Mouse (Mus musculus): ENCODE measurements around the gene Ncln.

DNA sequence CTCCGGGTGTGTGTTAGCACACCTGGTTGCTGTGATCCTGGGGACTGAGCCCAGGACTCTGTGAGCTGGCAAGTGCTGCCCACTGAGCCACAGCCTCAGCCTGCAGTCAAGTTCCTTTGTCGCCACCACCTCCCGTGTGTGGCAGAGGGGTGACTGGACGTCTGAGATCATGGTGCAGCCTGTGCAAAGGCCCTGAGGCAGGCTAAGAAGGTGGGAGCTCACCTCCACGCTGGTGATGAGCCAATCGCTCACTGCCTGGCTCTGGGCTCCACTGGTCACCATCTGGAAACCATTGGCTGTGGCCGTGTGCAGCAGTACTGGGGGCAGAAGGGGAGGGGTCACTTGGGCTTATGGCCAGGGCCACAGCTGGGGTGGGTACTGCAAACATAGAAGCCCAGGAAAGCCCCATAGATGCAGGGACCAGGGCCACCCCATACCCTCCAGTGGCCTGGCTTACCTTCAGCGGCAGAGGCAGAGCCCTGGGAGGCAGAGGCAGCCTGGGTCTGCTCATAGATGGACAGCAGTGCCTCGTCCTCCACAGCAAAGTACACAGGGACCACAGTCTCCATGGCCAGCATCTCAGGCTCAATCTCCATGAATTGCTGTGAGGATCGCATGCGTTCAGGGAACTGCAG lies 3.5 kb downstream of the Ncln start:
- TF ChIP-seq CTCF (IDR thresholded peaks at IDR 0.05; ENCODE audit: control insufficient read depth, insufficient read depth, insufficient read length): no peak
- TF ChIP-seq USF1 (IDR thresholded peaks at IDR 0.05; ENCODE audit: low read depth): no peak
- no peak for TF ChIP-seq MAX (IDR thresholded peaks at IDR 0.05)
- no peak for TF ChIP-seq MYOG (IDR thresholded peaks at IDR 0.05; ENCODE audit: control insufficient read depth, extremely low read depth, insufficient read length)
- TF ChIP-seq CEBPB (IDR thresholded peaks at IDR 0.05; ENCODE audit: low read depth): no peak
